ENCODE assay signal across 15 mouse cellular contexts in genomic region chr4:123705340-123705739, GRCm38 (mm10).
"Had no signal": no experiment of that assay in that cellular context is flagged by ENCODE, and none has a peak within 500 bp of the region (broad histone marks: within the 10 kb centered on the region; RNA-seq: fewer than 3 reads in every experiment).

No protein-coding gene starts in this region.

- DNase-seq: gastrocnemius, postnatal 14 days; gastrocnemius, postnatal 36 days; heart, adult 2 months; heart, postnatal 14 days; heart, postnatal 36 days; kidney, adult 11 months; kidney, adult 8-10 months; kidney, postnatal 10 days; kidney, postnatal 36 days; layer of hippocampus, adult 9-11 months; layer of hippocampus, postnatal 36 days; left cerebral cortex, postnatal 4 days had no signal

- ATAC-seq: hindbrain, postnatal 0 days; intestine, embryonic 16.5 days; liver, embryonic 12.5 days had no signal
